Mouse (Mus musculus): Measurements from ENCODE around the gene Hepacam2.

- TF ChIP-seq POLR2A (IDR thresholded peaks at IDR 0.05; ENCODE audit: low read depth, low read length) (no peak), CTCF (IDR thresholded peaks at IDR 0.05; ENCODE audit: extremely low read depth, insufficient read length, insufficient replicate concordance, low read depth, low read length) (no peak)
These were observed 3.8 kb downstream of the Hepacam2 start for GRCm38 (mm10) chr6:3494285-3494684.

All from small intestine, adult 2 months (tissue).